Mouse (Mus musculus) kidney, adult 8-10 months (tissue): ENCODE results near the gene Olfr995.

Source experiments
- DNase-seq, 2 experiments: peaks; one replicate each; pipeline ENCODE4 v3.0.0; 2022

Olfr995 gene

DNA sequence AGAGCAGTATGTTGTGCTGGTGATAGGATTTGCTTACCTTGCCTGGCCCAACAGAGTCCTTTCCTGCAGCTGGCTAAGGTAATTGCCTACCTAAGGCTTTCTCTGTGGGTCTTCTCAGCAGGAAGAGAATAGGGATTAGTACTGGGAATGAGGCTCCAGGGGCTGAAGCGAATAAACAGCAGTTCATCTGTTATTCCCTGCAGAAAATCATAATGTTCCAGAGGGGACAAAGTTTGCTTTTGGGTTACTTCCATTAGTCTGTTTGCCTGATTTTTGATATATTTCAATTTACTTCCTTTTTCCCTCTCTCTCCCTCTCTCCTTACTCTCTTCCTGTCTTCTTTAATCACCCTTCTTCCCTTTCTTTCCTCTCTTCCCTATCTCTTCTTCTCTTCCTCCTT, at the start of gene Olfr995:
Gene Olfr995, minus strand, starts transcription at position 101 of the 400 bp plus-strand sequence.
- DNase-seq, result no peak

DNA sequence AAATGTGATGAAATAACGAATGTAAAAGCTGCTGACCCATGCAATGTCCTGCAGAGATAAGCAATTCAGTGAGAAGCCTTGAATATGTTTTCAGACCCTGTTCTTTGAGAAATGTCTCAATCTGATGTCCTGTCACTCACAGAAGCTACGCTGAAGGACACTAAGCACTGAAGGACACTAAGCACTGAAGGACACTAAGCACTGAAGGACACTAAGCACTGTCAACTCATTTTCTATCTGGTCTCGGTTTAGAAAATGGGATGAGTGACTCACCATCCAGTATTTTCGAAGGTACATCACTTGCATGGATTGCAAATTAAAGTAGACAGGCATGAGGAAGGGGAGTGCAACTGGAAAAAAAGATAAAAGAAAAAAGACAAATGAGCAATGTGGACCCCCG, 47.0 kb upstream of the Olfr995 start:
- no peak for DNase-seq

DNA sequence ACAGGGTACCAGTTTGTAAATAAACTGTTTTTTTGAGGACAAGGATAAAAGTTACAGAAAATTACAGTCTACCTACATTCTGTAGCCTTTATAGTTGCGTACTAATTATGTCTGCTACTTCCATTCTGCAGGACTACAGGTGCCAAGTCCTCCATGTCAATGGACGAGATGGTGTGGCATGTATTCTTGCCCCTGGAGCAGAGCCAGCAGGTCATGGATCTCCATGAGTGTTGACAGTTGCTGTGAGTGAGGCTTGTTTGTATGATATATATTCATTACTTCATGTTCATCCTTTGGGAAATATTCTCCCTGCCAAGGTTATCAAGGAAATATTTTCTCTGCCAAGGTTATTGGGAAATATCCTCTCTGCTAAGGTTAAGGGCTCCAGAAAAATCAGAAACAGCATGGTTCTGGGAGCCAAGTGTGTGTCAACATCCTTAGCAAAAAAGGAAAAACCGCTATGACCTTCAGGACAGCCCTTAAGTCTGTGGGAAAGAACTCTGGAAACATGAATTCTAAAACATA, 23.4 kb upstream of the Olfr995 start:
- DNase-seq, result no peak

DNA sequence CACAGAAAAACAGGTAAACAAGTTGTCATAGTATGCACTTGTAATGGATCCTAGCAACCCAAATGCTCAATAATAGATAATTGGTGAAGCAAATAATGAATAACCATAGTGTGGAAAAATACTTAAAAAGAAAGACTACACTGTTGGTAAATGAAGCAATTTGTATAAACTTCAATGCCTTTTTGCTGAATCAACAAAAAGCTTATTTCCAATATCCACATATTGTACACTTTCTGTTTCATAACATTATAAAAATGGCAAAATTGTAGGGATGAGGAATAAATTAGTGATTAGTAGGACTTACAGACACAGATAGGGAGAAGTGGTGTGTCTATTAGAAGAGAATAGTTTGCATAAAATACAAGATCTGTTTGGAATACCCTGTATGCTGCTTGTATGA, 893 bp downstream of the Olfr995 start:
- DNase-seq, result no peak

DNA sequence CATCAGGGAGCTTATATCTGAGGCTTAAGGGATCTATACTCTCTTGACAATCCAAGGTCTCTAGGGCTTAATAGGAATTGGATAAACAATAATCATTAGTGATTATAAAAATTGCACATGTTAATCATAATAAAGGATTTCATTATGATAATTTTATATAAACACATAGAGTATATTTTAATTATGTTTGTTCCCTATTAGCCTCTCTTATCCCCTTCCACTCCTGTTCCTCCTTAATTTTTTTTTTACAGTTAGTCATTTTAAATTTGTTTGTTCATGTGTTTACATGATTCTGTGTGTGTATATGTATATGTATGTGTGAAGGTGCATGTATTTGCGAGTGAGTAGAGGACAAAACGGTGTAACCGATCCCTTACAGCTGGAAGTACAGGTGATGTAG, 7.1 kb downstream of the Olfr995 start, which contains the start of gene Olfr994:
Gene Olfr994, minus strand, starts transcription at position 101 of the 400 bp plus-strand sequence.
- no peak for DNase-seq

DNA sequence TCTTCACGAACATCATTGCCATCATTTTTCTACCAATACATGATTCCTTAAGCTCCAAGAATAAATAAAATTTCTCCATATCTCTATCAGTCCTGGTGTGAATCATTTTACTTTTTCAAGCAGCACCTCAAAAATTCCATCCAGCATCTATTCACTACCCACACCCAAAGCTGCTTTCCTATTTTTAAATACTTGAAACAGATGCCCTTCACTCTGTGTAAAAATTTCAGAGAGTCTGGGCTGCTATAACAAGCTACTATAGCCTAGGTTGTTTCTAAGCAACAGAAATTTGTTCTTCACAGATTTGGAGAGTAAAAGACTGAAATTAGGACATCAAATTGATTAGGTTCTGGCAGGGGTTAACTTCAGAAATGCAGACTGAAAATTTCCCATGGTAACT, 17.5 kb downstream of the Olfr995 start:
- DNase-seq, result no peak

DNA sequence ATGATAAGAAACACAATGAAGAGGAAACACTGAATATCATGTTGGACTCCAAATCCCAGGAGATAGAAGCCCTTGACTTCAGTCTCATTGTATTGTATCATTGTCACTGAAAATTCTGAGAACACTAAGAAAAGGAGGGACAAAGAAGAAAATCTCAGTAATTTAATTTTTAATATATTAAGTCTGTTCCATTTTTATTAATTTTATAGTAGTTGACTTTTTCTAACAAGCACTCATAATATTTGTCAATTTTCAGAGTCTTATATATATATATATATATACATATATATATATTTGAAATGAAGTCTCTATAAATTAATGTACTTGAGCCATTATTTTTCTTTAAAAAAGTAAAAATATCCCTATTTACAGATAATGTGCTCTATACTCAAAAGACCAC, 28.7 kb downstream of the Olfr995 start, which contains the start of gene Olfr993:
Gene Olfr993, minus strand, starts transcription at position 101 of the 400 bp plus-strand sequence.
- no peak for DNase-seq

DNA sequence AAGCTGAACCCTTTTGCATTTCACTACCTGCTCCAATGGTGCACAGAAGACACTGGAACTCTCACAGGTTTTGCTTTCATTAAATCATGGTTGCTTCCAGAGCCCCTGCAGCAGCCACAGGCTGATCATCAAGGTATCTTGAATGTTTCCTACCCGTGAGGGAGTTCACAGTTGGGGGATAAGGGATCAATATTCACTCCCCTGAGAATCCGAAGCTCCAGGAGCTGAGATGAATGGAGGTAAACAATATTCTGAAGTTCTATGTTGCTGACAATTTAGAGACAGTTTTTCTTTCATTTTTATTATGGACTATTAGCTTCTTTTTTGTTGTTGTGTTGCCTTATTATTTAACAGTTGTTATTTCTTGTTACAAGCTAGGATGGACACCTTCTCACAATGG, 34.1 kb downstream of the Olfr995 start, which contains the start of gene Olfr992:
Gene Olfr992, minus strand, starts transcription at position 101 of the 400 bp plus-strand sequence.
- no peak for DNase-seq
